Mouse (Mus musculus) erythroid progenitor cell, adult 5-6 weeks (primary cell): ENCODE measurements around the gene Nhsl2. TPM values are rescaled to one million over a fixed set of nuclear protein-coding genes. Genes with fewer than 3 reads are reported as not detected.

ENCODE experiments used
- ATAC-seq: replicated peaks from 2 replicates; pipeline ENCODE4 v1.8.0; 2016; ENCODE audit warnings: moderate number of reproducible peaks, mild to moderate bottlenecking, moderate TSS enrichment, inconsistent platforms; ENCODE audit not compliant: poor library complexity, low FRiP score, severe bottlenecking
- total RNA-seq, 2 experiments: library from RNA; stranded (forward) in 1 of 2; stranded (reverse) in 1 of 2; fragments of 150-400 nt in 1 of 2; fragments of 186-747, 209-891 nt in 1 of 2; gene quantifications; 2 replicates each; pipeline versions ENCODE4 v1.2.3 to v1.2.4; 2015 to 2017; ENCODE audit warnings: low replicate concordance in 2 of 2

Gene Nhsl2
- total RNA-seq, 2 experiments from 2014 or later: 2.9 to 6.7 TPM

GRCm38 (mm10) chrX:101976931-101977330 is 127.7 kb downstream of the Nhsl2 start:
- no peak for ATAC-seq

DNA sequence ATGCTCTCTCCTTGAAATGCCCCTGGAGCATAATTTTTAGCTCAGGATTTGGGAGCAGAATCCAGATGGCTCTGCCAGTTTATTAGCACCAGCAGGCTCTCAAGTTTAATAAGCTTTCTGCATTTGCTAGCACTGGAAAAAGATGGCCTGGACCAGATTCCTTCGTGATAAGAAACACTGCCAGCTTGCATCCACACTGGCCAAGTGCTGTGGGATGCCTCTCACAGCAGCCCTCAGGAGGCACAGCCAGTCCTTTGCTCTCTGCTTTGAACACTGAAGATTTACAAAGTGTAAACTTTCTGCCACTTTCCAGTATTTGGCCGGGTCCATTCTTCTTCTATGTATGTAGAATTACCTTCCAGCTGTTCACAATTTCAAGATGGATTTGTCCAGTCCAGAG is 129.7 kb downstream of the Nhsl2 start:
- no peak for ATAC-seq

- no peak for ATAC-seq
Observed at GRCm38 (mm10) chrX:101979267-101979666, 130.1 kb downstream of the Nhsl2 start.

DNA sequence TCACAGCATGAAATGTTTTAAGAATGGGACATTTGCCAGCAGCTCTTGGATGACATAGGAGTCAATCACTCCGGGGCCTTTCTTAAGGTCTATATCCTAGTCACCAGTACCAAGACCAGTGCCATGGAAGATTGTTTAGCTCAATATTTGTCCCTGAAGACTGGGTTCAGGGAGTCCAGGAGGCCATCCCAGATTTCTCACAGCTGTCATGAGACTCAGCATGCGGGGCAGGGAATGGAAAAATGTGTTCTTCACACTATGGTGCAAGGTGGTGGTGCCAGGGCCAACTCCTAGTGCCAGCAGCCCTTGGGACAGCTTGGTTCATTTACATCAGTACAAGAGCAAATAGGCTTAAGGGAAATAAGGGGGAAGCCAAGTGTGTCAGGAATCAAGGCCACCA is 131.4 kb downstream of the Nhsl2 start:
- ATAC-seq: no peak

- no peak for ATAC-seq
Observed at GRCm38 (mm10) chrX:101981450-101981849, 132.3 kb downstream of the Nhsl2 start.

DNA sequence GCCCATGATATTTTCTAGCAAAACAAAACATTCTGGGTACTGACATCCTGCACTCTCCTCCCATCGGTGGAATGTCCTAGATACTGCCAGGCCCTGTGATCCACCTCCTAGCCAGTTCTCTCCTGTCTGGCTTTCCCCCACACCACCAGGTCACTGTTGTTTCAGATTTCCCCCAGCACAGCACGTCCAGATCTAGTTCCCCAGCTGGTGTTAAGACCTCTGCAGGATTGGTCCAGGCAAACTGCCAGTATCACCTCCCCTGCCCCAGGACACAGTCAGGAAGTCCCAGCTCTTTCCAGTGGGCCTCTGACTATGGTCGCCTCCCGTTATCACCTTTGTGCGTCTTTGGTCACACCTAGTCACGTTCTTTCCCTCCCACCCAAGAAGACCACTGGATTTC is 134.5 kb downstream of the Nhsl2 start:
- no peak for ATAC-seq

DNA sequence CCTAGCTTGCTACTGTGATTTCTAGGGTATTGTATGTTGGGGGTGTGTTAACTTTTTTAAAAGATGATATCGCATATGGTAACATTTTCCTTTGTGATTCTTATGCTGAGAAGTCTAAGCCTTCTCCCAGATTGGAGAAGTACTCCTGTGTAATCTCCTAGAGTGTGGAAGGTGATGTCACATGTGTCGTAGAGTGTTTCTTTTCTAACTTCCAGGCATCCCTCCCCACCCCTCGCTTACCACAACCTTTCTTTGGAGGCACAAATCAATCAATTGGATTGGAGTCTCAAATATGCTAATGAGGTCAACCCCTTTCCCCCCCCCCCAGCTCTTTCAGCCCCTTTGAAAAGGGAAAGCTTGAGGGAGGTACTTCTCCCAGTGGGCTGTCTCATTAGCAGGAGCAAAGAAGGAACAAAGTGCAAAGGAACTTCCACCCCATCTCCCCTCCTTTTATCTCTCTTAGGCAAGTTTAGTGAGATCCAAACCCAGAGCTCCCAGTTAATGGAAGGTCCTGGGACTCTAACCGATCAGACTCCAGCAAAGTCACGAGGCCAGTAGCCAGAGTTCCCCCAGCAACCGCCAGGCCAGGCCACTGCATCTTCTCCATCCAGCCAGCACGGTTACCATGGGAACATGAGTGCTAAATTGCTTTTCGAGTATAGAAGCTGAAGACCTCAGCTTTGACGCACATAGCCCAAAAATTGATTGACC is 137.6 kb downstream of the Nhsl2 start:
- ATAC-seq: no peak

DNA sequence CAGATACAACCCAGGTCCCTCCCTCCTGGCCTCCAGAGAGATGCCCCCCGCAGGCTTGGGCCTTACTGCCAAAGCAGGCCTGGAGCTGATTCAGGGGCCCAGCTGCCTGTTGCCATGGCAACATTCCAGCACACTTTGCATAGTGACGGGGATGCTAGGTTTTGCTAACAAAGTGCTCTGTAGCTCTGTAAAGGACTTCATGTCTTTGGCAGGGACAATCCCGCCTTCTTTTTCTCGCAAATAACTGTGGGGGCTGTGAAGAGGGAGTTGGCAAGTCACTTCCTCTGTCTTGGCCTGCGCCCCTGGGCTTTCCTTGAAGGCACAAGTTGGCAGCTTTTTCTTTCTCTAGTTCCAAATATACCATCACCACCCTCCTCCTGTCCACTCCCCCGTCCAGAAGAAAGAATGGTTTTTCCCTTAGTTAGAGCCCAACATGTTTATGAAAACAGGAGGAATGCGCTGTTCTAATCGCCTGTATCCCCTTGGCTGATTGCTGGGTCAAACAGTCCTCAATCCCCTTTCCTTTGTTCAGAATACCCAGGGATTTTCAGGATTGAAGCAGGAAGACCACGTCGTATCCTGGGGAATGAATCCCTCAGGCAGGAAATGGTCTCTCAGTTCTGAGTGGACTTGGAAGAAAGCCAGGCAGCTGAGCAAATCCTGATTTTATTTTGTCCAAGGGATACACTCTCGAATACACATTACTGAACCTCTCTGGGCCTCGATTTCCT is 144.8 kb downstream of the Nhsl2 start:
- no peak for ATAC-seq

- ATAC-seq: no peak
Observed at GRCm38 (mm10) chrX:101996726-101997125, 147.5 kb downstream of the Nhsl2 start.

DNA sequence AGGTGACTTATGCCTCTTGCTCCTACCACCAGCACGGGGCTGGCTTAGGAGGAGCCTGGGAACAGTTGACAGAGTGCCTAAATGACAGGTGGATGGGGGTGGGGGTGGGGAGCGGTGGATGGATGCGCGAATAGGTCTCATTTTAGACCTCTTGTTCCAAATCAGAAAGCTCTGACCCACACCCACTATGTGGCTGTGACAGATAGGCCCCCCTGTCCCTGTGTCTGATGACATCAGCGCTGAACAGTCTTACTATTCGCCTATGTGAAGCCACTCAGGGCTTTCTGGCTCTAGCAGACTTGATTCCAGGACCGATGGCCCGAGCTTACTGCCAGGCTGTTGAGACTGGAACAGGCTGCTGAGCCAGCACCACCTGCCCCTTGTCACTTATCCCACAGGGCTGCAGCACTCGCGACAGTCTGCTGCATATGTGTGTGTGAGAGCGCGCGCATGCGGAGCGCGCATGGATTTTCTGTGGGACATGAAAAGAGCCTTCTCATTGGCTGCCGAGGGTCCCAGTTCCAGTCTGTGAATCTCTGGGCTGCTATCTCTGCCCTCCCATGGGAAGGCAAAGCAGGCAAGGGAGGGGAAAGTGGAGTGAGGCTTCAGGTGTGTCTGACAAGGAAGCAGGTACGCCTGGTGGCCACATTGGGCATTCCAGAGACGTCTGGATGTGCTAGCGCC is 154.6 kb downstream of the Nhsl2 start:
- ATAC-seq: no peak

DNA sequence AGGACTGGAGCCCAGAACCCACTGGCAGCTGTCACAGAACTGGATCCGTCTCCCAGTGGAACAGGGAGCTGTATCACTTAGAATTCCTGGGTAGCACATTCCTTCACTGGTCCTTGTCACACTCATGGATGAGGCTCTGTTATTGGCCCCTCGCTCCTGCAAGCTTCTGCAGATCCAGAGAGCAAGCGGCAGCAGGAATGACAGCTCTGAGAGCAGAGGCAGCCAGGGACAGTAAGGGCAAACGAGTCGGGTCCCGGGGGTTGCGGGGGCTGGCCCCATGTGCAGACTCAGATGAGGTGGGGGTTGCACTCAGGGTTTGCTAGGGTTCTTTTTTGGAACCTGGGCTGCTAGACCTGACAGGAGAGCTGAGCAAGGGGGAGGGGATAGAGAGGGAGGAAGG is 155.2 kb downstream of the Nhsl2 start:
- ATAC-seq: no peak

GRCm38 (mm10) chrX:102005141-102005641 is 156.0 kb downstream of the Nhsl2 start:
- no peak for ATAC-seq

- no peak for ATAC-seq
Observed at GRCm38 (mm10) chrX:102007935-102008334, 158.8 kb downstream of the Nhsl2 start.

- no peak for ATAC-seq
Observed at GRCm38 (mm10) chrX:102017213-102017923, 168.2 kb downstream of the Nhsl2 start.

GRCm38 (mm10) chrX:102018890-102019289 is 169.7 kb downstream of the Nhsl2 start:
- no peak for ATAC-seq

DNA sequence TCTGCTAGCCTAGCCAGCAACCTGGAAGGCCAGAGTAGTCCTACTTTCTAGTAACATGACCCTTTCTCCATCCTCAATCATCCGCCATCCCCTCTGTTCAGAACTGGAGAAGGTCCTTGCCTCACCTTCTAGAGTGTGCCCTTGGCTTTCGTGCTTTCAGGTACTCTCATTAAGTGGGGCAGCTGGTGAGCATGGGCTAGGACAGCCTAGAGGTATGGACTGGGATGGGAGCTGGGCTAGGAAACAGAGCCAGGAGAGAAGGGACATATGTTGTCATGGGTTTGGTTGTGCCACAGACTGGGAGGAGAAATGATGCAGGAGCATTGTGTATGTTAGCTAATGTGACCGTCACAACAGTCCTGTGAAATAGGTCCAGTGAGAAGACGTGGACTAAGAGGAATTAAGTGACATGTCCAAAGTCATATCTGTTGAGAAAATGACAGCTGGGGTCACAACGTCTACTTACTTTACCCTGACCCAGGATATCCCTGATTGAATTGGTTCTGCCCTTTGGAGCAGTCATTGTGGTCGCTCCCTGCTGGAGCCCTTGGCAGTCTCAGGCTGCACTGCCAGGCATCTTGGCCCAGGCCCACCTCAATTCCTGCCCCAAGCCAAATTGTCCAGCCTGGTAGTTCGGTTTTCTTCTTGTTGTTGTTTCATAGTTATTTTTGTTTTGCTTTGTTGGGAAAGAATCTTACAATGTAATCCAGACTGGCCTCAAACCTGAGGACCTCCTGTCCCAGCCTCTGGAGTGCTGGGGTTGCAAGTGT is 170.5 kb downstream of the Nhsl2 start:
- ATAC-seq: no peak

DNA sequence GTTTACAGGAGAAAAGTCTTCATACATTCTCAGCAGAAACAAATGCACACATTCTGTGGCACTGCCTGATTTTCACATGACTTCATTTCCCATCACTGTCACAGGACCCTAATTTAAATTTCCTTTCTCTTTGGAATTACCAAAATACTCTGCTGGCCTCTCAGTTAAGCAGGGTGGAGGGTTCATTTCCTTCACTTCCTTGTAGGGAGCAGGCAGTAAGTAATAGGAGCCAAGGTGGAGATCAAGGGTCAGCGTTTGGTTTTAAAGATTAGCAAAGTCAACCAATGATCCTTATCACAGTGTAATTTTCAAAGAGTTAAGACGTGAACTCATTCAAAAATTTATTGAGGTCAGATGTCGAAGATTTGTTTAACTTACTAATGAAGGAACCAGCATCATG is 175.8 kb downstream of the Nhsl2 start:
- ATAC-seq: no peak

DNA sequence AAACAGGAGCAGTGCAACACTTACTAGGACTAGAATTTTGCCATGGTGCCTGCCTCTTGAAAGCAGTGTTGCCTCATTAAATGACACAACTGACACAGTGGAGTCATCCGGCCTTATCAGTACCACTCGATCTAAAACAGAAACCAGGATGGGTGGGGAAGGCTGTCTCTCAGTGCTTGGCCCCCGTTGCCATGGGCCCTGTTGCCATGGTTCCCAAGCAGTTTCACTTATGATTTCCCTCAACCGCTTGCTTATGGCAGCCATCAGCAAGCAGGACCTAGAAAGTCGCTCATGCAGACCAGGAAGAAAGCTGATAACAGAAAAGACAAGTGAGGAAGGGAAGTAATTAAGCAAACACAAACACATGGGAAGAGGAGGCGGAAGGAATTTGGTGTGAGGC is 182.7 kb downstream of the Nhsl2 start:
- ATAC-seq: no peak

DNA sequence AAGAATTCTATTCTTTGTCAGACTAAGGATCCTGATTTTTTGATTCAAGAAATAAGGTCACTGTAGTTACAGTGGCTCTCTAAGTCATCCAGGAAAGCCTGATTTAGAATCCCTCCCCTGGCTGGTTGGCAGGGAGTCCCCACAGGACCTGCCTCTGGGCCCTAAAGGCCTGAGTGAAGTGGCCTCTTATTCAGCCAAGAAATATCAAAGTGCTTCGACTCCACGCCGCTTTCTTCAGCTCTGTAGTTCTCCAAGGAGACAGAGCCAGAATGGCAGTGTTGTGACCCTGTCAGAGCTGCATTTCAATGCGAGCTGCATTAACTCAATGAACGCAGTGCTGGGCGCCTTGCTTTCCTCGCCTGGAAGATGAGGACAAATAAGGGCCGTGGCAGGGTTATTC is 183.2 kb downstream of the Nhsl2 start:
- no peak for ATAC-seq
